Mouse (Mus musculus) intestine, embryonic 16.5 days (tissue): Measurements from ENCODE around the gene Aak1. TPM values are rescaled to one million over a fixed set of nuclear protein-coding genes. Genes with fewer than 3 reads are reported as not detected.
A peak's percentile ranks its signal among the peaks of the same experiment; 100 is the strongest.

Experiments used
- ATAC-seq: fragments of 200-750 bp; cut with Nextera tagmentation; 2 replicates; pipeline ENCODE4 v1.8.0; 2017; ENCODE audit warnings: moderate TSS enrichment, moderate library complexity
- H3K27ac ChIP-seq: fragments of 300-500 bp; sonication (generic); 2 replicates; pipeline ENCODE4 v1.5.1; 2014; ENCODE audit warnings: mild to moderate bottlenecking, low read length
- H3K27me3 ChIP-seq: fragments of 300-500 bp; sonication (generic); replicated peaks from 2 replicates; pipeline ENCODE4 v1.6.1; 2014; ENCODE audit warnings: low read length, control low read depth, mixed read lengths; ENCODE audit not compliant: control insufficient read depth, insufficient read depth
- H3K36me3 ChIP-seq: fragments of 300-500 bp; sonication (generic); 2 replicates; pipeline ENCODE4 v1.6.1; 2014; ENCODE audit warnings: low read length, control low read depth; ENCODE audit not compliant: control insufficient read depth, insufficient read depth
- H3K4me1 ChIP-seq: fragments of 300-500 bp; sonication (generic); 2 replicates; pipeline ENCODE4 v1.6.1; 2014; ENCODE audit warnings: low read length, control low read depth, mixed read lengths; ENCODE audit not compliant: control insufficient read depth, insufficient read depth
- H3K4me2 ChIP-seq: fragments of 300-500 bp; sonication (generic); 2 replicates; pipeline ENCODE4 v1.6.1; 2014; ENCODE audit warnings: low read depth, low read length, control low read depth
- H3K4me3 ChIP-seq: fragments of 300-500 bp; sonication (generic); 2 replicates; pipeline ENCODE4 v1.5.1; 2014; ENCODE audit warnings: mild to moderate bottlenecking, low read length
- H3K9ac ChIP-seq: fragments of 300-500 bp; sonication (generic); 2 replicates; pipeline ENCODE4 v1.6.1; 2014; ENCODE audit warnings: low read depth, low read length
- H3K9me3 ChIP-seq: fragments of 300-500 bp; sonication (generic); 2 replicates; pipeline ENCODE4 v1.6.1; 2016; ENCODE audit warnings: low read length, control low read depth; ENCODE audit not compliant: control insufficient read depth
- WGBS: fragments of 180-500 bp; shearing (Covaris S2); extraction: QIAGEN DNeasy Blood & Tissue Kit; methylation state at CpG from one replicate; pipeline ENCODE4 v1.1.7; 2014; 5-methylcytosine and 5-hydroxymethylcytosine counted together
- polyA plus RNA-seq: library from polyadenylated mRNA; unstranded; fragments of >200 nt; fragmentation: Nextera tagmentation; extraction: Ambion mirVana; gene quantifications from 2 replicates; pipeline ENCODE4 v1.2.1, GENCODE M21; 2015

The Aak1 gene
- polyA plus RNA-seq, 1 experiment from 2014 or later = 7.0 TPM

GRCm38 (mm10) chr6:86829768-86830167, 19.5 kb upstream of the Aak1 start:
- Histone ChIP-seq H3K4me3 (no peak overlapping the region), H3K27me3 (no peaks in the 10 kb centered on the region), H3K4me1 (peaks cover 10% of the 10 kb centered on the region; the same call in 1 of the 2 replicates), H3K4me2 (no peak overlapping the region), H3K9me3 (no peaks in the 10 kb centered on the region), H3K36me3 (no peaks in the 10 kb centered on the region), H3K9ac (no peak overlapping the region), H3K27ac (no peak overlapping the region)
- WGBS = 86% methylated on average over 6 of the region's 6 CpGs
- ATAC-seq = no peak

DNA sequence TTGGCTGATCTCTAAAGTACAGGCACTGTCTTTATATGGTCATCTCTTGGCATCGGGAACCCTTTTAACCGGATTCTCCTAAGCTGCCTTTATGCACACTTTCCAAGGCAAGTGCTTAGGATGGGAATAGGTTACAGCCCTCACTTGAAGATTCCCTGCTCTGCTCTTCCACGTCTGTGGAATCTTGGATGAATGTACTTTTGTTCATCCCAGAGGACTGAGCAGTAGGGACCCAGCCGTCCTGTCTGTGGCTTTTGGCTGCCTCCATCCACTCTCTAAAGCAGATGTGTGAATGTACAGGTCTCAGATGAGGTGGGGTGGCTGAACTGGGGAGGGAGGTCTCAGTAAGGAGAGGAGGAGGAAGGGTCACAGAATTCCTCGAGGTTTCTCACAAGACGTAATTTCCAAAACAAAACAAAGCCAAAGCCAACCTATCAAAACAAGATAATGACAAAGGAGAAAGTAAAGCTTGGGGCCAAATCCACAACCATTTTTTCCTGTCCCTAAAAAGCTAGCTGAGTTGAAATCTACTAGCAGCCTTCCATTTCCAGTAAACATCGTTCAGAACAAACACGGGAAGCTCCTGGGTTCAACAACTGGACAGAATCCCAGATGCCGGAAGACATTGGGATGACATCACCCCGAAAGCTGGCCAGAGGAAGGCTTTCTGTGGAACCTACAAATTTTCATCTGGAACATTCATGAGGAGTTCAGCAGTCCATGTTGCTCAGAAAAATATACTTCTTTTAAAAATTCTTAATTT, 18.4 kb upstream of the Aak1 start:
- Histone ChIP-seq H3K27me3 (no peaks in the 10 kb centered on the region), H3K4me3 (no peak overlapping the region; the same call in 1 of the 2 replicates), H3K36me3 (no peaks in the 10 kb centered on the region), H3K27ac (peak overlapping the region; percentile 92), H3K9me3 (no peaks in the 10 kb centered on the region), H3K4me2 (peak overlapping the region; percentile 4; the same call in 1 of the 2 replicates), H3K4me1 (peaks cover 10% of the 10 kb centered on the region; the same call in 1 of the 2 replicates), H3K9ac (no peak overlapping the region)
- whole genome bisulfite sequencing = 46% methylated on average over 10 of the region's 10 CpGs
- ATAC-seq = peak; percentile 52; the same call in 1 of the 2 replicates

- H3K36me3 ChIP-seq = no peaks in the 10 kb centered on the region
- H3K9me3 ChIP-seq = no peaks in the 10 kb centered on the region
- H3K4me1 ChIP-seq = peaks cover 10% of the 10 kb centered on the region; the same call in 1 of the 2 replicates
- 67% methylated on average over 13 of the region's 13 CpGs for WGBS
- H3K4me2 ChIP-seq = no peak overlapping the region
- H3K27ac ChIP-seq = peak overlapping the region; percentile 68
- no peak overlapping the region for H3K4me3 ChIP-seq
- no peak overlapping the region; the same call in 1 of the 2 replicates for H3K9ac ChIP-seq
- no peaks in the 10 kb centered on the region for H3K27me3 ChIP-seq
- peak; percentile 48; the same call in 1 of the 2 replicates for ATAC-seq
Measured at GRCm38 (mm10) chr6:86832802-86833502, 16.4 kb upstream of the Aak1 start.

DNA sequence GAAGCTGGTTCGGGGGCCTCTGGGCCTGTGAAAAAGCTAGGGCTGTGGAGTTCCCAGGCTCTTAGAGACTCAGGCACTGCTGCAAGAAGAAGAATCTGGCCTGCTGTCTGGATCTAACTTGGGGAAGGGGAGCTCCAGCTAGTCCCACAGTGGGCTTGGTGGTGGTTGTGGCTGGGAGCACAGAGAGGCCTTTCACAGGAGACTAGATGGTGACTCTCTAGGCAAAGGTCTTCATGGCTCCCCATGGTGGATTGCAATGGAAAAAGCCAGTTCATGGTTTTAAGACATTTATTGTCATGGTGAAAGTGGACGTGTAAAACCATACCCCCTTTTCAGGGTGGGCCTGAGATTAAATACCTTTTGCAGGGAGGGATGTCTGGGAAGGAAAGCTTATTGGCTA, 10.2 kb upstream of the Aak1 start:
- ATAC-seq = no peak
- Histone ChIP-seq H3K36me3 (no peaks in the 10 kb centered on the region), H3K4me2 (no peak overlapping the region), H3K9ac (no peak overlapping the region), H3K9me3 (no peaks in the 10 kb centered on the region), H3K4me3 (no peak overlapping the region), H3K27ac (no peak overlapping the region), H3K27me3 (no peaks in the 10 kb centered on the region), H3K4me1 (no peaks in the 10 kb centered on the region)
- 71% methylated on average over 2 of the region's 2 CpGs for WGBS

- 40% methylated on average over 3 of the region's 3 CpGs for WGBS
- Histone ChIP-seq H3K9me3 (no peaks in the 10 kb centered on the region), H3K4me1 (no peaks in the 10 kb centered on the region), H3K4me2 (no peak overlapping the region), H3K4me3 (no peak overlapping the region), H3K9ac (no peak overlapping the region), H3K36me3 (no peaks in the 10 kb centered on the region), H3K27ac (no peak overlapping the region), H3K27me3 (no peaks in the 10 kb centered on the region)
- peak; percentile 52 for ATAC-seq
Measured at GRCm38 (mm10) chr6:86841949-86842348, 7.4 kb upstream of the Aak1 start.

- Histone ChIP-seq H3K9ac (no peak overlapping the region), H3K27me3 (no peaks in the 10 kb centered on the region), H3K27ac (no peak overlapping the region), H3K9me3 (no peaks in the 10 kb centered on the region), H3K4me3 (no peak overlapping the region), H3K36me3 (no peaks in the 10 kb centered on the region), H3K4me1 (peaks cover 4% of the 10 kb centered on the region; the same call in 1 of the 2 replicates), H3K4me2 (no peak overlapping the region)
- ATAC-seq = no peak
- 70% methylated on average over 3 of the region's 3 CpGs for WGBS
Measured at GRCm38 (mm10) chr6:86843636-86844035, 5.7 kb upstream of the Aak1 start.

- no peak for ATAC-seq
- H3K9me3 ChIP-seq = no peaks in the 10 kb centered on the region
- WGBS = 88% methylated on average over 4 of the region's 4 CpGs
- no peaks in the 10 kb centered on the region for H3K36me3 ChIP-seq
- H3K27ac ChIP-seq = no peak overlapping the region
- no peak overlapping the region for H3K4me3 ChIP-seq
- no peaks in the 10 kb centered on the region for H3K27me3 ChIP-seq
- no peak overlapping the region for H3K9ac ChIP-seq
- no peak overlapping the region for H3K4me2 ChIP-seq
- peaks cover 14% of the 10 kb centered on the region for H3K4me1 ChIP-seq
Measured at GRCm38 (mm10) chr6:86846467-86846866, 2.9 kb upstream of the Aak1 start.

DNA sequence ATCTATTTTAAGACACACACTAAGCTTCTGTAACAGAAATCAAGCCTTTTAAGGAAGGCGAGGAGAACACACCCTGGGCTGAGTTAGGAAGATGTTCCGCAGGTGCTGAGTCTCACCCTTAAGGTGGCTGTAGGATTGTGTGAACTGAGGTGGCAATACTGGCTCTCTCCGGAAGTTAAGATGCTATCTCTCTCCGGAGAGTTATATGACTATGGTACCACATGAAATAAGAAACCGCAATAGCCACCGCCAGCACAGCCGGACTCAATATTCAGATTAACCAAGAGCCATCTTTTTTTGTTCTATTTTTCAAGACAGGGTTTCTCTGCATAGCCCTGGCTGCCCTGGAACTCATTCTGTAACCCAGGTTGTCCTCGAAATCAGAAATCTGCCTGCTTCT, 1.5 kb upstream of the Aak1 start:
- Histone ChIP-seq H3K9me3 (no peaks in the 10 kb centered on the region), H3K27ac (no peak overlapping the region), H3K27me3 (no peaks in the 10 kb centered on the region), H3K9ac (no peak overlapping the region), H3K4me2 (peak overlapping the region; percentile 53; the same call in 1 of the 2 replicates), H3K36me3 (no peaks in the 10 kb centered on the region), H3K4me1 (peaks cover 23% of the 10 kb centered on the region), H3K4me3 (no peak overlapping the region)
- WGBS = 89% methylated on average over 8 of the region's 8 CpGs
- ATAC-seq = no peak

GRCm38 (mm10) chr6:86848580-86848914, 770 bp upstream of the Aak1 start:
- no peaks in the 10 kb centered on the region for H3K9me3 ChIP-seq
- peak overlapping the region; percentile 75 for H3K4me3 ChIP-seq
- peak; percentile 35 for ATAC-seq
- H3K4me1 ChIP-seq = peaks cover 26% of the 10 kb centered on the region
- peak overlapping the region; percentile 89 for H3K9ac ChIP-seq
- peak overlapping the region; percentile 97 for H3K27ac ChIP-seq
- H3K36me3 ChIP-seq = no peaks in the 10 kb centered on the region
- peak overlapping the region; percentile 53 for H3K4me2 ChIP-seq
- WGBS = under 1% methylated on average over 12 of the region's 12 CpGs
- H3K27me3 ChIP-seq = no peaks in the 10 kb centered on the region
